Mouse (Mus musculus): ENCODE data around the gene Hhipl1. TPM values are rescaled to one million over a fixed set of nuclear protein-coding genes. Genes with fewer than 3 reads are reported as not detected.

The Hhipl1 gene
- total and polyA plus RNA-seq, 2 experiments from 2014 or later = 1.5 to 5.2 TPM

DNA sequence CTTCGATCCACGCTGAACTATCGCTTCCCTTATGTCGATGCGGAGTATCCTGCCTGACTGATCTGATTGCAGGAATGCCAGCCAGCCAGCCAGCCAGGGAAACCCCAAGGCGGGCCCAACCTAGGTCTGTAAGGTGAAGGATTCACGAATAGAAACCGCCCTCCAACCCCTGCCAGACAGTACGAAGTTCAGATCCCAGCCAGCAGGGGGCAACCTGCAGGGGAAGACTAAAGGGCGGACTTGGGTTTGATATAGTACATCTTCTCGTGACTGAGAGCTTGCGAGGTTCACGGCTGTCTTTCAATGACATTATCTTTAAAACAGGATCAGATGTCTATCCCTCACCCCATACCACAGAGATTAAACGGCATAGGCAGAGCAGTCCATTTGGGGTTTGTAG lies 1.5 kb downstream of the Hhipl1 start:
- Histone ChIP-seq H3K27ac (ENCODE audit: low read depth, low read length) (no peak overlapping the region), H3K9ac (no peak overlapping the region), H3K9me3 (ENCODE audit: low read length) (no peaks in the 10 kb centered on the region), H3K4me2 (ENCODE audit: low read depth) (no peak overlapping the region), H3K27me3 (ENCODE audit: insufficient read depth, low read length) (no peaks in the 10 kb centered on the region), H3K4me1 (ENCODE audit: insufficient read depth) (0 out of 2 replicates have a peak, but pooled peaks cover 6% of the 10 kb centered on the region), H3K4me3 (ENCODE audit: low read depth, low read length) (no peak overlapping the region), H3K36me3 (ENCODE audit: insufficient read depth) (no peaks in the 10 kb centered on the region)
- peak; percentile 69 for TF ChIP-seq CTCF (IDR thresholded peaks at IDR 0.05; ENCODE audit: low read depth)
- ATAC-seq (no peak), DNase-seq (peak; percentile 45)
- 36% methylated on average over 14 of the region's 14 CpGs for WGBS

DNA sequence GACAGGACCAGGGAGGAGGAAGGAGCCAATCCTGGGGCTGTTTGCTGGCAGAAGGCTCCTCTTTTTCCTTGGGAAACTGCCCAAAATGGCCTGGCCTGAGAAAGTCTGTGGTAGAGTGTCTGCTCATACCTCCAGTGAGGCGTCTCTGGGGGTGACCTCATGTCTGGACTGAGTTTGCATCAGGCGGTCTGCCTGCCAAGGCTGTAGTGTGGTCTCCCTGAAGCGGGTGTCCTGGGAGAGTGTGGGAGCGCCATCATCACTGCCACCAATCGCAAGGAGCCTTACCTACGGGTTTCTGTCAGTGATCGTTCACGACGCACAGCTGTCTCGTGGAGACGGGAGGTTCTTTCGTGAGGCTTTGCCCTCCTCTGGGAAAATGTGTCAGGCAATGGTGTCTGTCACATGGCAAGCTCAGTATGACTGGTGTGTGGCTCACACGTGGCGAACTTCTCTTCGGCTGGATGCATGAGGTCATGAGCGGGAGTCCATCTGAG lies 2.3 kb downstream of the Hhipl1 start:
- Histone ChIP-seq H3K4me2 (ENCODE audit: low read depth) (no peak overlapping the region), H3K27me3 (ENCODE audit: insufficient read depth, low read length) (no peaks in the 10 kb centered on the region), H3K27ac (ENCODE audit: low read depth, low read length) (no peak overlapping the region), H3K36me3 (ENCODE audit: insufficient read depth) (no peaks in the 10 kb centered on the region), H3K4me3 (ENCODE audit: low read depth, low read length) (no peak overlapping the region), H3K4me1 (ENCODE audit: insufficient read depth) (0 out of 2 replicates have a peak, but pooled peaks cover 6% of the 10 kb centered on the region), H3K9me3 (ENCODE audit: low read length) (no peaks in the 10 kb centered on the region), H3K9ac (no peak overlapping the region)
- ATAC-seq = no peak
- no peak for TF ChIP-seq CTCF (IDR thresholded peaks at IDR 0.05; ENCODE audit: low read depth)
- WGBS = 77% methylated on average over 16 of the region's 16 CpGs
- no peak for DNase-seq

GRCm38 (mm10) chr12:108309116-108309794 lies 3.2 kb downstream of the Hhipl1 start:
- WGBS = 73% methylated on average over 8 of the region's 8 CpGs
- Histone ChIP-seq H3K27ac (ENCODE audit: low read depth, low read length) (no peak overlapping the region), H3K4me2 (ENCODE audit: low read depth) (no peak overlapping the region), H3K9me3 (ENCODE audit: low read length) (no peaks in the 10 kb centered on the region), H3K36me3 (ENCODE audit: insufficient read depth) (no peaks in the 10 kb centered on the region), H3K4me3 (ENCODE audit: low read depth, low read length) (no peak overlapping the region), H3K4me1 (ENCODE audit: insufficient read depth) (0 out of 2 replicates have a peak, but pooled peaks cover 6% of the 10 kb centered on the region), H3K9ac (no peak overlapping the region), H3K27me3 (ENCODE audit: insufficient read depth, low read length) (no peaks in the 10 kb centered on the region)
- DNase-seq (no peak), ATAC-seq (no peak)
- TF ChIP-seq CTCF (IDR thresholded peaks at IDR 0.05; ENCODE audit: low read depth) = no peak

DNA sequence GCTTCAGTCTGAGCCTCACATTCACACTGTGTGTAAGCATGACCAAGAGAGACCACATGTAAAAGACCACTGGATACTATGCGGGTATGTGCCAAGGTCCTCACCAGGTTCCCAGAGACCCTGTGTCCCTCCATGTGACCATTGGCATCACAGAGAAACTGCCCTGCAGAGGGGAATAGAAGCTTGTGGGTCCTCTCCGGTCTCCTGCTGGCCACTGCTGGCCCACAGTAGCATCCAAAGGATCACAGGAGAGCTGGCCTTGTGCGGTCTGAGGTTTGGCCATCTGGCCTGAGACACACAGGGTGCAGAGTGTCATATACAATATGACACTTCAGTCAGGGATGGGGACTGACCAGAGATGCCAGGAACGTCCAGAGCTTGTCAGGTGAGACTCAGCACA lies 4.0 kb downstream of the Hhipl1 start:
- no peak overlapping the region for H3K27ac ChIP-seq (ENCODE audit: low read depth, low read length)
- no peaks in the 10 kb centered on the region for H3K9me3 ChIP-seq (ENCODE audit: low read length)
- no peak overlapping the region for H3K4me3 ChIP-seq (ENCODE audit: low read depth, low read length)
- 0 out of 2 replicates have a peak, but pooled peaks cover 6% of the 10 kb centered on the region for H3K4me1 ChIP-seq (ENCODE audit: insufficient read depth)
- no peak for TF ChIP-seq CTCF (IDR thresholded peaks at IDR 0.05; ENCODE audit: low read depth)
- ATAC-seq = no peak
- H3K4me2 ChIP-seq (ENCODE audit: low read depth) = no peak overlapping the region
- DNase-seq = no peak
- H3K9ac ChIP-seq = no peak overlapping the region
- H3K27me3 ChIP-seq (ENCODE audit: insufficient read depth, low read length) = no peaks in the 10 kb centered on the region
- H3K36me3 ChIP-seq (ENCODE audit: insufficient read depth) = no peaks in the 10 kb centered on the region
- 94% methylated on average over 4 of the region's 4 CpGs for WGBS

GRCm38 (mm10) chr12:108310456-108311027 lies 4.5 kb downstream of the Hhipl1 start:
- no peak overlapping the region for H3K4me3 ChIP-seq (ENCODE audit: low read depth, low read length)
- no peak overlapping the region for H3K27ac ChIP-seq (ENCODE audit: low read depth, low read length)
- no peaks in the 10 kb centered on the region for H3K36me3 ChIP-seq (ENCODE audit: insufficient read depth)
- ATAC-seq (no peak), DNase-seq (no peak)
- WGBS = 77% methylated on average over 7 of the region's 7 CpGs
- no peak overlapping the region for H3K4me2 ChIP-seq (ENCODE audit: low read depth)
- no peaks in the 10 kb centered on the region for H3K9me3 ChIP-seq (ENCODE audit: low read length)
- H3K9ac ChIP-seq = no peak overlapping the region
- H3K4me1 ChIP-seq (ENCODE audit: insufficient read depth) = 0 out of 2 replicates have a peak, but pooled peaks cover 6% of the 10 kb centered on the region
- H3K27me3 ChIP-seq (ENCODE audit: insufficient read depth, low read length) = no peaks in the 10 kb centered on the region
- no peak for TF ChIP-seq CTCF (IDR thresholded peaks at IDR 0.05; ENCODE audit: low read depth)

DNA sequence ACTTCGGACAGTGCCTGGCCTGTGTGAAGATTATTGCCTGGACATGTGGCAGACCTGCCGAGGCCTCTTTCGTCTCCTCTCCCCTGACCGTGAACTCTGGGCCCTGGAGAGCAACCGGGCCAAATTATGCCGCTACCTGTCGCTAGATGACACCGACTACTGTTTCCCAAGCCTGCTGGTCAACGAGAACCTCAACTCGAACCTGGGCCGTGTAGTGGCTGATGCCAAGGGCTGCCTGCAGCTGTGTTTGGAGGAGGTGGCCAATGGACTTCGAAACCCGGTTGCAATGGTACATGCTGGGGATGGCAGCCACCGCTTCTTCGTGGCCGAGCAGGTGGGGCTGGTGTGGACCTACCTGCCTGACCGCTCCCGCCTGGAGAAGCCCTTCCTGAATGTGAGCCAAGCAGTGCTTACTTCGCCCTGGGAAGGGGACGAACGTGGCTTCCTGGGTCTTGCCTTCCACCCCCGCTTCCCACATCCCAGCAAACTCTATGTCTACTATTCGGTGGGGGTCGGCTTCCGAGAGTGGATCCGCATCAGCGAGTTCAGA lies 5.7 kb downstream of the Hhipl1 start:
- Histone ChIP-seq H3K4me2 (ENCODE audit: low read depth) (no peak overlapping the region), H3K4me1 (ENCODE audit: insufficient read depth) (no peaks in the 10 kb centered on the region), H3K36me3 (ENCODE audit: insufficient read depth) (no peaks in the 10 kb centered on the region), H3K9ac (no peak overlapping the region), H3K4me3 (ENCODE audit: low read depth, low read length) (no peak overlapping the region), H3K9me3 (ENCODE audit: low read length) (no peaks in the 10 kb centered on the region), H3K27ac (ENCODE audit: low read depth, low read length) (no peak overlapping the region), H3K27me3 (ENCODE audit: insufficient read depth, low read length) (no peaks in the 10 kb centered on the region)
- no peak for TF ChIP-seq CTCF (IDR thresholded peaks at IDR 0.05; ENCODE audit: low read depth)
- DNase-seq (no peak), ATAC-seq (no peak)
- WGBS = 91% methylated on average over 27 of the region's 27 CpGs

DNA sequence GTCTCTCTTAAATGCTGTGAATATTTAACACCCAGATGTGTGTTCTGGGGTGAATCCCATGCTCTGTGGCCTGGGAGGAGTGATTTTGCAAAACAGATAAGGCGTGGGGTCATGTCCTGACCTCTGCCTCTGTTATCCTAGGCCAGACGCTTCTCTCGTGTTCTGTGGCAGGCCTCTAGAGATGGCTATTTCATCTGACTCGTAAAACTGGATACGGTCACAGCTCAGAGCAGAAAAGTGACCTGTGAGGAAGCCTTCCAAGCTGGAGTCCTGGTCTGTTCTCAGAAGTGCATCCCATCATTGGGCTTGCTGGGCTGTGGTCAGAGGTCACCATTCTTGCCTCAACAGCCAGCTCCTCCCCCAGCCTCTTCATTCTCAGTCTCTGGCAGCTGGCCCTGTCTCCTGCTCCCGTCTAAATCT lies 6.4 kb downstream of the Hhipl1 start:
- Histone ChIP-seq H3K27ac (ENCODE audit: low read depth, low read length) (no peak overlapping the region), H3K4me3 (ENCODE audit: low read depth, low read length) (no peak overlapping the region), H3K27me3 (ENCODE audit: insufficient read depth, low read length) (no peaks in the 10 kb centered on the region), H3K9ac (no peak overlapping the region), H3K9me3 (ENCODE audit: low read length) (no peaks in the 10 kb centered on the region), H3K36me3 (ENCODE audit: insufficient read depth) (no peaks in the 10 kb centered on the region), H3K4me1 (ENCODE audit: insufficient read depth) (no peaks in the 10 kb centered on the region), H3K4me2 (ENCODE audit: low read depth) (no peak overlapping the region)
- DNase-seq = no peak
- ATAC-seq = no peak
- WGBS = 56% methylated on average over 6 of the region's 6 CpGs
- TF ChIP-seq CTCF (IDR thresholded peaks at IDR 0.05; ENCODE audit: low read depth) = no peak
